Mouse (Mus musculus): ENCODE data around the gene Fam160b1. TPM values are rescaled to one million over a fixed set of nuclear protein-coding genes. Genes with fewer than 3 reads are reported as not detected.

Fam160b1 gene
- total and polyA plus RNA-seq, 3 experiments = 4.4 to 7.7 (median 4.8) TPM

DNA sequence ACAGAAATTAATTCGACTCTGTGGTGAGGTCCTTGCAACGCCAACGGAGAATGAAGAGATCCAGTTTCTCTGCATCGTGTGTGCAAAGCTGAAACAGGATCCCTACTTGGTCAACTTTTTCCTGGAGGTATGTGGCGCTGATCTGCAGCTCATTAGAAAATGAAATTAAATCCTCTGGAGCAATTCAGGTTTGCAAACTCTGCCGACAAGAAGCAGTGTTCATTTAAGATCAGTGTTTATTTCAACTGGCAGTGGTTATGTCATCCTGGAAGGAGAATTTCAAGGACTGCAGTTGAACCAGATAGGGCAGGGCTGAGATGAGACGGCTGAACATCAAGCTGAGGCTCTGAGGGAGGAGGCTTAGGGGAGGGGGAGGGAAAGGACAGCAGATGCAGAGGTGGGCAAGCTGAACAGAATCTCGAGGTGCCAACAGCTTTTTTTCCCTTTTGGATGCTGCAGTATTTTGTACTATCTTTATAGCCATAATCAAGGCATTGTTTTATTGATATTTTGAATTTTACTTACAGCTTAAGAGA is 12.9 kb downstream of the Fam160b1 start:
- Histone ChIP-seq H3K9ac (ENCODE audit: insufficient read depth, low read depth) (no peak overlapping the region), H3K27ac (ENCODE audit: insufficient read depth, low read depth) (no peak overlapping the region), H3K4me3 (replicated peaks in 1 of 3; ENCODE audit: low read depth in 2 of 3, low read length in 2 of 3, poor library complexity in 1 of 3) (no peak overlapping the region), H3K4me2 (ENCODE audit: insufficient read depth, low read depth, poor library complexity, severe bottlenecking) (no peak overlapping the region), H3K79me2 (replicated peaks; ENCODE audit: control insufficient read depth, extremely low read depth, insufficient read depth, poor library complexity, severe bottlenecking) (no peaks in the 10 kb centered on the region), H3K4me1 (ENCODE audit: control insufficient read depth in 1 of 2, insufficient read depth in 2 of 2) (peaks cover 0 to 8% of the 10 kb centered on the region in 2 experiments; a peak in 1 of 4 replicates), H3K9me3 (replicated peaks; ENCODE audit: low read length) (no peaks in the 10 kb centered on the region), H3K36me3 (replicated peaks in 1 of 2; ENCODE audit: control insufficient read depth in 1 of 2, insufficient read depth in 1 of 2, low read length in 1 of 2) (peaks cover 67 to 94% of the 10 kb centered on the region in 2 experiments), H3K27me3 (replicated peaks) (no peaks in the 10 kb centered on the region)
- no peak for DNase-seq (ENCODE audit: extremely low read depth)
- in situ Hi-C loops (cut with MboI; ENCODE audit: low pct_ligation_motif_present, low pct_unique_long_range_greater_than_20kb, low sequenced_read_pairs) (no loop called here), dilution Hi-C loops (cut with MboI; ENCODE audit: extremely low pct_ligation_motif_present, extremely low pct_unique_long_range_greater_than_20kb, low sequenced_read_pairs) (no loop called here)
- TF ChIP-seq JUN (IDR thresholded peaks at IDR 0.05; ENCODE audit: insufficient read depth, low read depth, low read length) (no peak), IRF4 (IDR thresholded peaks at IDR 0.05; ENCODE audit: low read depth, low read length) (no peak), MXI1 (IDR thresholded peaks at IDR 0.05; ENCODE audit: low read depth, low read length) (no peak), JUND (conservative IDR thresholded peaks at IDR 0.05; ENCODE audit: low read depth, low read length) (no peak), POLR2A (IDR thresholded peaks at IDR 0.05; ENCODE audit: low read depth, low read length) (no peak), CTCF (conservative IDR thresholded peaks at IDR 0.05 in 1 of 2, IDR thresholded peaks at IDR 0.05 in 1 of 2; ENCODE audit: low read depth in 2 of 2, low read length in 2 of 2) (no peak), ELF1 (IDR thresholded peaks at IDR 0.05; ENCODE audit: low read depth, low read length) (no peak), USF2 (conservative IDR thresholded peaks at IDR 0.05; ENCODE audit: low read depth, low read length) (no peak), MYC (IDR thresholded peaks at IDR 0.05; ENCODE audit: low read depth, low read length) (no peak), CHD1 (IDR thresholded peaks at IDR 0.05; ENCODE audit: low read depth, low read length) (no peak)

DNA sequence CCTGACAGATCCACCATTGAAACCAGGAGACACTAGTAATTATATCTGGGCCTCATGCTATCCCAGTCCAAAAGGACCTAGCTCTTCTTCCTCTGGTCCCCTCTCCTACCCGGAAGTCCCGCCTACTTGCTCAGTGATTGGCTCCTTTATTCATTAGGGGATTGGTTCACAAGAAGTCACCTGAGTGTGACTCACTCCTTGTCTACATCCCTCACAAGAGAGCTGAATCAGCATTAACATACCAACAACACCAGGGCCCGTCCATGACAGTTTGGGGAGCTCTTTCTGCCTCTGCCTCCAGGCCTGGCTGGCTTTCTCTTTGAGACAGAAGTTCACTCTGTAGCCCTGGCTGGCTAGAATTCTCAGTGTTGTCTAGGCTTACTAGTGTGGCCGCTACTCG is 14.7 kb downstream of the Fam160b1 start:
- no peak for TF ChIP-seq KAT2A (IDR thresholded peaks at IDR 0.05; ENCODE audit: insufficient replicate concordance, low read length)
- TF ChIP-seq MEF2A (IDR thresholded peaks at IDR 0.05; ENCODE audit: borderline replicate concordance, low read depth, low read length) = no peak
- peak; percentile 93 for TF ChIP-seq MAFK (IDR thresholded peaks at IDR 0.05; ENCODE audit: insufficient replicate concordance, low read length)
- TF ChIP-seq NELFE (IDR thresholded peaks at IDR 0.05; ENCODE audit: low read depth, low read length) = no peak
- Histone ChIP-seq H3K79me2 (replicated peaks; ENCODE audit: control insufficient read depth, extremely low read depth, insufficient read depth, poor library complexity, severe bottlenecking) (no peaks in the 10 kb centered on the region), H3K27ac (ENCODE audit: insufficient read depth, low read depth) (no peak overlapping the region), H3K36me3 (replicated peaks in 1 of 2; ENCODE audit: control insufficient read depth in 1 of 2, insufficient read depth in 1 of 2, low read length in 1 of 2) (peaks cover 71 to 94% of the 10 kb centered on the region in 2 experiments), H3K9ac (ENCODE audit: insufficient read depth, low read depth) (no peak overlapping the region), H3K27me3 (replicated peaks) (no peaks in the 10 kb centered on the region), H3K9me3 (replicated peaks; ENCODE audit: low read length) (no peaks in the 10 kb centered on the region), H3K4me1 (ENCODE audit: control insufficient read depth in 1 of 2, insufficient read depth in 2 of 2) (peaks cover 0 to 8% of the 10 kb centered on the region in 2 experiments; a peak in 1 of 4 replicates), H3K4me2 (ENCODE audit: insufficient read depth, low read depth, poor library complexity, severe bottlenecking) (no peak overlapping the region), H3K4me3 (replicated peaks in 1 of 3; ENCODE audit: low read depth in 2 of 3, low read length in 2 of 3, poor library complexity in 1 of 3) (peak overlapping the region in 1 of 3 experiments; percentile 5)
- in situ Hi-C loops (cut with MboI; ENCODE audit: low pct_ligation_motif_present, low pct_unique_long_range_greater_than_20kb, low sequenced_read_pairs) = no loop called here
- peak; percentile 68 for DNase-seq (ENCODE audit: extremely low read depth)
- dilution Hi-C loops (cut with MboI; ENCODE audit: extremely low pct_ligation_motif_present, extremely low pct_unique_long_range_greater_than_20kb, low sequenced_read_pairs) = no loop called here

DNA sequence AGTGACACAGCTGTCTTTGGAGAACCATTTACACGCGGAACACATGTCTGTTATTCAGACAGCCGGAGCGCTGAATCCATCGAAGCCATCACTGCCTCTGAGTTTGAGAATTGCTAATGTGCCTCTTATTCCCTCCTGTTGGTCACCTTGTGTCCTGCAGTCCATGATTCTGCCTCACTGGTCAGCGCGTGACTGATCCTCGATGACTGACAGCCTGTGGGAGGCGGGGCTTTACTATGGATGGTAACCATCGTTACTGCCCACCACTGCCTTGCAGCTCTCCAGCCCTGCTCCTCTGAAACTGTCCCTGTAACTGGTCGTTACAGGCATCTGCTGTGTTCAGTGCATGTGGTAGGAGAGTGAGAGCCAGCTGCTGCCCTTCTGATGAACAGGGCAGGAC is 15.3 kb downstream of the Fam160b1 start:
- TF ChIP-seq MEF2A (IDR thresholded peaks at IDR 0.05; ENCODE audit: borderline replicate concordance, low read depth, low read length) (no peak), CHD2 (IDR thresholded peaks at IDR 0.05; ENCODE audit: low read length) (no peak), IRF4 (IDR thresholded peaks at IDR 0.05; ENCODE audit: low read depth, low read length) (no peak), USF2 (conservative IDR thresholded peaks at IDR 0.05; ENCODE audit: low read depth, low read length) (no peak), ZNF384 (IDR thresholded peaks at IDR 0.05; ENCODE audit: low read depth, low read length) (no peak), MAX (IDR thresholded peaks at IDR 0.05; ENCODE audit: low read length) (no peak), CHD1 (IDR thresholded peaks at IDR 0.05; ENCODE audit: low read depth, low read length) (no peak), KAT2A (IDR thresholded peaks at IDR 0.05; ENCODE audit: insufficient replicate concordance, low read length) (no peak), MYC (IDR thresholded peaks at IDR 0.05; ENCODE audit: low read depth, low read length) (no peak), ETS1 (conservative IDR thresholded peaks at IDR 0.05; ENCODE audit: low read depth, low read length) (no peak), USF1 (IDR thresholded peaks at IDR 0.05; ENCODE audit: low read depth, low read length) (no peak), UBTF (IDR thresholded peaks at IDR 0.05; ENCODE audit: low read depth, low read length) (no peak)
- dilution Hi-C loops (cut with MboI; ENCODE audit: extremely low pct_ligation_motif_present, extremely low pct_unique_long_range_greater_than_20kb, low sequenced_read_pairs) (no loop called here), in situ Hi-C loops (cut with MboI; ENCODE audit: low pct_ligation_motif_present, low pct_unique_long_range_greater_than_20kb, low sequenced_read_pairs) (no loop called here)
- Histone ChIP-seq H3K79me2 (replicated peaks; ENCODE audit: control insufficient read depth, extremely low read depth, insufficient read depth, poor library complexity, severe bottlenecking) (no peaks in the 10 kb centered on the region), H3K4me2 (ENCODE audit: insufficient read depth, low read depth, poor library complexity, severe bottlenecking) (no peak overlapping the region), H3K4me1 (ENCODE audit: control insufficient read depth in 1 of 2, insufficient read depth in 2 of 2) (peaks cover 0 to 8% of the 10 kb centered on the region in 2 experiments; a peak in 1 of 4 replicates), H3K27ac (ENCODE audit: insufficient read depth, low read depth) (no peak overlapping the region), H3K9ac (ENCODE audit: insufficient read depth, low read depth) (no peak overlapping the region), H3K27me3 (replicated peaks) (no peaks in the 10 kb centered on the region), H3K4me3 (replicated peaks in 1 of 3; ENCODE audit: low read depth in 2 of 3, low read length in 2 of 3, poor library complexity in 1 of 3) (no peak overlapping the region), H3K9me3 (replicated peaks; ENCODE audit: low read length) (no peaks in the 10 kb centered on the region), H3K36me3 (replicated peaks in 1 of 2; ENCODE audit: control insufficient read depth in 1 of 2, insufficient read depth in 1 of 2, low read length in 1 of 2) (peaks cover 75 to 94% of the 10 kb centered on the region in 2 experiments)
- no peak for DNase-seq (ENCODE audit: extremely low read depth)
